In genomic region chr7:79509710-79510109, GRCm38 (mm10) we compare ENCODE assay signal across 12 mouse cellular contexts. TPM values are rescaled to one million over a fixed set of nuclear protein-coding genes. Genes with fewer than 3 reads are reported as not detected.
DNase-seq lines count a peak whose midpoint lies in the region; ATAC-seq and TF ChIP-seq lines count a peak whose summit lies in the region.
"Had no signal": no experiment of that assay in that cellular context is flagged by ENCODE, and none has a peak within 500 bp of the region (broad histone marks: within the 10 kb centered on the region; RNA-seq: fewer than 3 reads in every experiment).

No protein-coding gene starts in this region.

- H3K4me1 ChIP-seq in embryonic facial prominence, embryonic 10.5 days = peaks cover 35% of the 10 kb centered on the region
- peaks cover 80% of the 10 kb centered on the region for H3K4me1 ChIP-seq in hindbrain, embryonic 13.5 days (replicated peaks)
- 0 out of 2 replicates have a peak, but pooled peaks cover 5% of the 10 kb centered on the region for H3K4me1 ChIP-seq in midbrain, postnatal 0 days (ENCODE audit: insufficient read depth, low read length)

- peak overlapping the region; percentile 57; the same call in 1 of the 2 replicates for H3K4me3 ChIP-seq in embryonic facial prominence, embryonic 10.5 days
- peak overlapping the region; percentile 95 for H3K4me3 ChIP-seq in hindbrain, embryonic 13.5 days
- peak overlapping the region; percentile 78 for H3K4me3 ChIP-seq in midbrain, postnatal 0 days (ENCODE audit: low read depth, low read length)

- H3K36me3 ChIP-seq in embryonic facial prominence, embryonic 10.5 days (replicated peaks) = peaks cover 7% of the 10 kb centered on the region; the same call in 1 of the 2 replicates
- peaks cover 22% of the 10 kb centered on the region for H3K36me3 ChIP-seq in hindbrain, embryonic 13.5 days
- 0 out of 2 replicates have a peak, but pooled peaks cover 2% of the 10 kb centered on the region for H3K36me3 ChIP-seq in midbrain, postnatal 0 days (ENCODE audit: insufficient read depth, low read length)
- H3K36me3 ChIP-seq: embryonic facial prominence, embryonic 12.5 days had no signal

- peaks cover 100% of the 10 kb centered on the region for H3K27me3 ChIP-seq in embryonic facial prominence, embryonic 10.5 days (replicated peaks; ENCODE audit: low read depth, poor library complexity, severe bottlenecking)
- H3K27me3 ChIP-seq in hindbrain, embryonic 13.5 days = peaks cover 40% of the 10 kb centered on the region; the same call in 1 of the 2 replicates
- peaks cover 19% of the 10 kb centered on the region for H3K27me3 ChIP-seq in midbrain, postnatal 0 days (ENCODE audit: insufficient read depth, low read length)

- H3K9ac ChIP-seq in hindbrain, embryonic 13.5 days = peak overlapping the region; percentile 100
- H3K9ac ChIP-seq in midbrain, postnatal 0 days (replicated peaks; ENCODE audit: low read length, poor library complexity, severe bottlenecking) = peak overlapping the region; percentile 96
- H3K9ac ChIP-seq: embryonic facial prominence, embryonic 12.5 days; liver, postnatal 0 days had no signal

- under 1% methylated on average over 12 of the region's 12 CpGs for WGBS in embryonic facial prominence, embryonic 10.5 days
- WGBS in hindbrain, embryonic 13.5 days = 6% methylated on average over 12 of the region's 12 CpGs
- 30% methylated on average over 12 of the region's 12 CpGs for WGBS in midbrain, postnatal 0 days

- H3K27ac ChIP-seq in embryonic facial prominence, embryonic 10.5 days (replicated peaks) = 0 out of 2 replicates have a peak overlapping the region, but pooled peaks have one; percentile 25
- peak overlapping the region; percentile 99 for H3K27ac ChIP-seq in hindbrain, embryonic 13.5 days
- H3K27ac ChIP-seq in midbrain, postnatal 0 days (ENCODE audit: low read depth, low read length) = peak overlapping the region; percentile 85
- H3K27ac ChIP-seq: embryonic facial prominence, embryonic 12.5 days had no signal

- no peak for TF ChIP-seq CTCF in midbrain, postnatal 0 days (IDR thresholded peaks at IDR 0.05)

- peak; percentile 42 for DNase-seq in cerebellum, adult 9-10 months
- peak; percentile 57 for DNase-seq in embryonic facial prominence, embryonic 10.5 days (ENCODE audit: low spot score)
- DNase-seq in midbrain, postnatal 0 days (ENCODE audit: low spot score) = peak; percentile 26
- no peak for DNase-seq in lung, postnatal 25 days (ENCODE audit: low spot score)
- no peak for DNase-seq in urinary bladder, postnatal 14 days (ENCODE audit: low spot score)
- DNase-seq: liver, postnatal 0 days; retina, postnatal 1 day; thymus, postnatal 14 days had no signal

- H3K4me2 ChIP-seq in hindbrain, embryonic 13.5 days = peak overlapping the region; percentile 96
- H3K4me2 ChIP-seq in midbrain, postnatal 0 days (ENCODE audit: low read depth, low read length, poor library complexity, severe bottlenecking) = peak overlapping the region; percentile 90
- H3K4me2 ChIP-seq: embryonic facial prominence, embryonic 12.5 days; heart, embryonic 11.5 days had no signal

- H3K9me3 ChIP-seq in embryonic facial prominence, embryonic 10.5 days = no peaks in the 10 kb centered on the region
- H3K9me3 ChIP-seq in hindbrain, embryonic 13.5 days = no peaks in the 10 kb centered on the region
- H3K9me3 ChIP-seq in midbrain, postnatal 0 days (ENCODE audit: low read length) = no peaks in the 10 kb centered on the region
- H3K9me3 ChIP-seq: embryonic facial prominence, embryonic 12.5 days had no signal

- ATAC-seq in hindbrain, embryonic 13.5 days (ENCODE audit: low FRiP score) = no peak
- ATAC-seq in midbrain, postnatal 0 days (ENCODE audit: low FRiP score) = no peak
- ATAC-seq in monocyte, adult 5-6 weeks (replicated peaks; ENCODE audit: insufficient number of reproducible peaks, low FRiP score, low TSS enrichment, poor library complexity, severe bottlenecking) = no peak
- ATAC-seq: liver, postnatal 0 days had no signal

RNA-seq across cellular contexts. Expression of gene Polg, which starts 43.5 kb away (rescaled TPM):
- polyA plus RNA-seq in embryonic facial prominence, embryonic 10.5 days (2016; fragmentation: Nextera tagmentation; extraction: Ambion mirVana) = 33.4 and 37.8 TPM in 2 replicates
- 21.9 and 22.5 TPM in 2 replicates for polyA plus RNA-seq in hindbrain, embryonic 13.5 days (2015; fragmentation: Nextera tagmentation; extraction: Ambion mirVana)
- total RNA-seq in midbrain, postnatal 0 days (2014; rRNA removed) = 46.5 and 49.4 TPM in 2 replicates
- polyA plus RNA-seq in midbrain, postnatal 0 days (2015; fragmentation: Nextera tagmentation; extraction: Ambion mirVana) = 16.9 and 18.6 TPM in 2 replicates
- 70.5 to 97.7 TPM (median 92.7 TPM) in 3 replicates for total RNA-seq in monocyte, adult 5-6 weeks (2017)

Comparison
In these comparisons a context has a peak if more than half of its experiments do, and no peak if none do; other contexts are left out.
1. DNase-seq: peak in cerebellum, adult 9-10 months (single experiment), embryonic facial prominence, embryonic 10.5 days (single experiment) and midbrain, postnatal 0 days (single experiment); none in lung, postnatal 25 days (single experiment) and urinary bladder, postnatal 14 days (single experiment).
2. H3K27ac ChIP-seq: peak in every context shown above with its lines; median percentile 99 in hindbrain, embryonic 13.5 days; 85 in midbrain, postnatal 0 days; 25 in embryonic facial prominence, embryonic 10.5 days.
3. Peak in every context shown above with its lines, with median percentiles within 50 percentile points of each other: H3K4me3 ChIP-seq.